Mouse (Mus musculus) ES-E14 (cell line): ENCODE measurements around the gene Ccnd3.

ENCODE experiments used
- CHD2 ChIP-seq: IDR thresholded peaks from 2 replicates; pipeline ENCODE4 v1.6.1; 2014; ENCODE audit warnings: mild to moderate bottlenecking, low read depth, low read length, inconsistent platforms
- HCFC1 ChIP-seq: IDR thresholded peaks from 2 replicates; pipeline ENCODE4 v1.6.1; 2012; ENCODE audit warnings: low read length, inconsistent platforms, borderline replicate concordance; ENCODE audit not compliant: insufficient read depth
- MAFK ChIP-seq: IDR thresholded peaks from 2 replicates; pipeline ENCODE4 v1.6.1; 2014; ENCODE audit warnings: mild to moderate bottlenecking, low read depth, low read length, inconsistent platforms; ENCODE audit not compliant: insufficient read depth
- ZC3H11A ChIP-seq: IDR thresholded peaks from 2 replicates; pipeline ENCODE4 v1.6.1; 2012; ENCODE audit warnings: low read depth, mild to moderate bottlenecking, inconsistent platforms, low read length, borderline replicate concordance
- ZNF384 ChIP-seq: IDR thresholded peaks from 2 replicates; pipeline ENCODE4 v1.6.1; 2012; ENCODE audit warnings: low read depth, low read length, inconsistent platforms

GRCm38 (mm10) chr17:47462728-47463388 lies 42.0 kb upstream of the Ccnd3 start:
- TF ChIP-seq CHD2 (no peak), ZC3H11A (no peak), MAFK (peak; percentile 23; the same call in 1 of the 2 replicates), ZNF384 (no peak), HCFC1 (no peak)
